Mouse (Mus musculus): ENCODE measurements around the gene Mthfd2l. TPM values are rescaled to one million over a fixed set of nuclear protein-coding genes. Genes with fewer than 3 reads are reported as not detected.

Mthfd2l gene
- polyA plus RNA-seq, 1 experiment from 2014 or later: 85.0 TPM

DNA sequence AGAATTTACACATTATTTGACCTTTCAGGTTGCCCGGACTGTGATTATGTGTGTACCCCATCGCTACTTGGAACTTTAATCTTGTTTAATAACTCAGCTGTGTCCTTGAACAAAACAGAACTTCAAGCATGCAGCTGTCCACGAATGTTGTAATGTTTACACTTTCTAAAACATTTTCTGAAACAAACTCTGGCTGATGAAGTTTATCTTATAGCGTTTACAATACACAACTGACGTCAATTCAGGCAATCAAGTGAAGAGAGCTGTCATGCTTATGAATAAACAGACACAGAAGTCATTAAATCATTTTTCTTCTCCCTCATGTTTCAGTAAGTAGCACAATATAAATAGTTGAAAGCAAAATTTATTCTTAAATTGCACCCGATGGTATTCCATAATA is 117.1 kb downstream of the Mthfd2l start:
- Histone ChIP-seq H3K4me1 (replicated peaks; ENCODE audit: control insufficient read depth, insufficient read depth, low read length) (no peaks in the 10 kb centered on the region), H3K27me3 (ENCODE audit: control insufficient read depth, insufficient read depth, low read length) (no peaks in the 10 kb centered on the region), H3K27ac (ENCODE audit: low read depth, low read length) (no peak overlapping the region), H3K9ac (ENCODE audit: low read length) (no peak overlapping the region), H3K9me3 (ENCODE audit: control insufficient read depth, low read length) (no peaks in the 10 kb centered on the region), H3K36me3 (ENCODE audit: control insufficient read depth, insufficient read depth, low read length) (no peaks in the 10 kb centered on the region), H3K4me3 (ENCODE audit: low read depth, low read length) (no peak overlapping the region), H3K4me2 (ENCODE audit: low read depth, low read length, severe bottlenecking) (no peak overlapping the region)
- WGBS: 85% methylated on average over 6 of the region's 6 CpGs
- ATAC-seq (replicated peaks; ENCODE audit: low FRiP score) (no peak), DNase-seq (ENCODE audit: low spot score) (no peak)

DNA sequence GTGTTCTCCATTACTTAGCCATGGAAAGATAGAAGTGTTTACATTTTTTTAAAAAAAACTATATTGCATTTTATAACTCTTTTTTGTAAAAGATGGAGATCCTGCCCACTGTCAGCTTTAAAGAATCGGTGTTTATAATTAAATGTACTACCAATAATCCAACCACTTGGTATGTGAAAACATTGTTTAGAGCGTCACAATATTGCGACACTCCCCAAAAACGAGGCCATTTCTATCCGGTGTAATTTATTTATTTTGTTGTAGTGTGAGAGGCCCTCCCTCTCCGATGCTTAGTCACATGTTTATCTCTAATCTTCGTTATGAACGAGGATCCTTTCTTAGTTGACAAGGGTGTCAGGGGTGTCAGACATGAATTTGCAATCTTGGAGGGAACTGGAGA is 117.5 kb downstream of the Mthfd2l start:
- no peak overlapping the region for H3K4me3 ChIP-seq (ENCODE audit: low read depth, low read length)
- no peaks in the 10 kb centered on the region for H3K36me3 ChIP-seq (ENCODE audit: control insufficient read depth, insufficient read depth, low read length)
- ATAC-seq (replicated peaks; ENCODE audit: low FRiP score): no peak
- DNase-seq (ENCODE audit: low spot score): no peak
- H3K4me2 ChIP-seq (ENCODE audit: low read depth, low read length, severe bottlenecking): no peak overlapping the region
- WGBS: 88% methylated on average over 8 of the region's 8 CpGs
- no peaks in the 10 kb centered on the region for H3K27me3 ChIP-seq (ENCODE audit: control insufficient read depth, insufficient read depth, low read length)
- no peaks in the 10 kb centered on the region for H3K4me1 ChIP-seq (replicated peaks; ENCODE audit: control insufficient read depth, insufficient read depth, low read length)
- no peak overlapping the region for H3K27ac ChIP-seq (ENCODE audit: low read depth, low read length)
- H3K9me3 ChIP-seq (ENCODE audit: control insufficient read depth, low read length): no peaks in the 10 kb centered on the region
- H3K9ac ChIP-seq (ENCODE audit: low read length): no peak overlapping the region

Other genes starting within 250 kb of the Mthfd2l start
- 0.17 TPM in 1 of 2 replicates, not detected in the other for gene Cxcl5, start 171.8 kb upstream of the Mthfd2l start, polyA plus RNA-seq (2014; fragmentation: Nextera tagmentation; extraction: Ambion mirVana)
- gene Ppbp, start 162.6 kb upstream of the Mthfd2l start, polyA plus RNA-seq (2014; fragmentation: Nextera tagmentation; extraction: Ambion mirVana): 15.5 and 15.9 TPM in 2 replicates
- 61.3 and 65.9 TPM in 2 replicates for gene Pf4, start 158.7 kb upstream of the Mthfd2l start, polyA plus RNA-seq (2014; fragmentation: Nextera tagmentation; extraction: Ambion mirVana)
- gene Cxcl3, start 145.0 kb upstream of the Mthfd2l start, polyA plus RNA-seq (2014; fragmentation: Nextera tagmentation; extraction: Ambion mirVana): not detected in 2 replicates
- not detected in 2 replicates for gene Cxcl15, start 136.6 kb upstream of the Mthfd2l start, polyA plus RNA-seq (2014; fragmentation: Nextera tagmentation; extraction: Ambion mirVana)
- not detected in 2 replicates for gene Cxcl1, start 39.9 kb upstream of the Mthfd2l start, polyA plus RNA-seq (2014; fragmentation: Nextera tagmentation; extraction: Ambion mirVana)
- gene Cxcl2, start 27.2 kb upstream of the Mthfd2l start, polyA plus RNA-seq (2014; fragmentation: Nextera tagmentation; extraction: Ambion mirVana): not detected in 2 replicates
- gene Epgn, start 96.3 kb downstream of the Mthfd2l start, polyA plus RNA-seq (2014; fragmentation: Nextera tagmentation; extraction: Ambion mirVana): 0.24 and 0.33 TPM in 2 replicates
- gene Ereg, start 143.5 kb downstream of the Mthfd2l start, polyA plus RNA-seq (2014; fragmentation: Nextera tagmentation; extraction: Ambion mirVana): 0.11 TPM in 1 of 2 replicates, not detected in the other
- gene Areg, start 208.5 kb downstream of the Mthfd2l start, polyA plus RNA-seq (2014; fragmentation: Nextera tagmentation; extraction: Ambion mirVana): 0.16 TPM in 1 of 2 replicates, not detected in the other

All from forebrain, embryonic 11.5 days (tissue).